Mouse (Mus musculus) C2C12 (cell line): ENCODE results near the gene H2-Eb2. TPM values are rescaled to one million over a fixed set of nuclear protein-coding genes. Genes with fewer than 3 reads are reported as not detected.

Experiments used
- H3K27me3 ChIP-seq: one replicate; pipeline ENCODE4 v1.6.1; 2011; ENCODE audit not compliant: control insufficient read depth, insufficient read depth, insufficient read length
- H3K36me3 ChIP-seq: one replicate; pipeline ENCODE4 v1.6.1; 2011; ENCODE audit not compliant: control insufficient read depth, insufficient read depth
- H3K4me3 ChIP-seq: one replicate; pipeline ENCODE4 v1.5.1; 2011; ENCODE audit warnings: mild to moderate bottlenecking, control low read depth; ENCODE audit not compliant: poor library complexity, insufficient read depth, severe bottlenecking
- H3K79me2 ChIP-seq: one replicate; pipeline ENCODE4 v1.6.1; 2011; ENCODE audit not compliant: control insufficient read depth, insufficient read depth
- H3K79me3 ChIP-seq: one replicate; pipeline ENCODE4 v1.6.1; 2011; ENCODE audit warnings: low read depth, control low read depth
- H3ac ChIP-seq: one replicate; pipeline ENCODE3; 2011; ENCODE audit warnings: low read depth; ENCODE audit not compliant: control insufficient read depth, insufficient read length
- CEBPB ChIP-seq: IDR thresholded peaks from one replicate; pipeline ENCODE4 v1.6.1; 2011; ENCODE audit warnings: low read depth, mild to moderate bottlenecking, control low read depth, moderate library complexity
- CTCF ChIP-seq: IDR thresholded peaks from one replicate; pipeline ENCODE4 v1.5.1; 2011; ENCODE audit not compliant: control insufficient read depth, insufficient read depth, insufficient read length
- FOSL1 ChIP-seq: IDR thresholded peaks from one replicate; pipeline ENCODE4 v1.8.0; 2011; ENCODE audit warnings: mild to moderate bottlenecking, low read length; ENCODE audit not compliant: poor library complexity, insufficient read depth, severe bottlenecking
- MAX ChIP-seq: IDR thresholded peaks from one replicate; pipeline ENCODE4 v1.6.1; 2011; ENCODE audit warnings: mild to moderate bottlenecking, control low read depth
- MYOD1 ChIP-seq: IDR thresholded peaks from one replicate; pipeline ENCODE4 v1.6.1; 2011; ENCODE audit warnings: low read depth; ENCODE audit not compliant: control insufficient read depth, insufficient read length
- MYOG ChIP-seq: IDR thresholded peaks from one replicate; pipeline ENCODE4 v1.6.1; 2011; ENCODE audit not compliant: control insufficient read depth, insufficient read length; ENCODE audit errors: extremely low read depth
- USF1 ChIP-seq: IDR thresholded peaks from one replicate; pipeline ENCODE4 v1.6.1; 2011; ENCODE audit warnings: low read depth, mild to moderate bottlenecking, control low read depth, moderate library complexity
- polyA plus RNA-seq: library from polyadenylated mRNA; unstranded; fragments of >200 nt; fragmentation: generic; extraction: Trizol; gene quantifications from one replicate; pipeline ENCODE4 v1.2.1, GENCODE M21; 2012; ENCODE audit warnings: missing spikeins

H2-Eb2 gene
- polyA plus RNA-seq, 1 experiment: not detected

- H3ac ChIP-seq: no peak overlapping the region
- TF ChIP-seq MAX: no peak
- no peak for TF ChIP-seq MYOG
- TF ChIP-seq MYOD1: no peak
- no peak for TF ChIP-seq CTCF
- TF ChIP-seq CEBPB: no peak
- no peak for TF ChIP-seq USF1
- no peak for TF ChIP-seq FOSL1
- no peaks in the 10 kb centered on the region for H3K79me2 ChIP-seq
These were observed 24.0 kb downstream of the H2-Eb2 start for GRCm38 (mm10) chr17:34349429-34349828.

GRCm38 (mm10) chr17:34354539-34354938, 29.1 kb downstream of the H2-Eb2 start, which contains the start of gene Btnl2:
Btnl2 (plus strand) TSS chr17:34354822.
- Histone ChIP-seq H3ac (no peak within 1 kb of the TSS), H3K79me2 (no peaks in the 10 kb centered on the region), H3K27me3 (peaks cover 6% of the 10 kb centered on the region), H3K4me3 (no peak within 1 kb of the TSS), H3K79me3 (no peaks in the 10 kb centered on the region), H3K36me3 (no peaks in the 10 kb centered on the region)
- TF ChIP-seq MAX (no peak), CTCF (no peak), CEBPB (no peak), MYOG (no peak), USF1 (no peak), FOSL1 (no peak), MYOD1 (no peak)

More at GRCm38 (mm10) chr17:34349429-34349828, 24.0 kb downstream of the H2-Eb2 start:
- no peak overlapping the region for H3K4me3 ChIP-seq
- H3K36me3 ChIP-seq: no peaks in the 10 kb centered on the region
- H3K27me3 ChIP-seq: no peaks in the 10 kb centered on the region
- no peaks in the 10 kb centered on the region for H3K79me3 ChIP-seq

GRCm38 (mm10) chr17:34354940-34355339, 29.5 kb downstream of the H2-Eb2 start:
- TF ChIP-seq CTCF: no peak
- TF ChIP-seq CEBPB: no peak
- TF ChIP-seq MAX: no peak
- TF ChIP-seq MYOD1: no peak
- no peak for TF ChIP-seq MYOG
- TF ChIP-seq USF1: no peak
- TF ChIP-seq FOSL1: no peak
- Histone ChIP-seq H3K79me3 (no peaks in the 10 kb centered on the region), H3K27me3 (peaks cover 6% of the 10 kb centered on the region)

GRCm38 (mm10) chr17:34362954-34363546, 37.6 kb downstream of the H2-Eb2 start:
- Histone ChIP-seq H3ac (no peak overlapping the region), H3K27me3 (peaks cover 8% of the 10 kb centered on the region), H3K4me3 (no peak overlapping the region), H3K79me3 (no peaks in the 10 kb centered on the region), H3K79me2 (no peaks in the 10 kb centered on the region), H3K36me3 (no peaks in the 10 kb centered on the region)
- no peak for TF ChIP-seq MYOD1
- no peak for TF ChIP-seq USF1
- TF ChIP-seq MAX: no peak
- no peak for TF ChIP-seq CTCF
- no peak for TF ChIP-seq FOSL1
- no peak for TF ChIP-seq CEBPB
- no peak for TF ChIP-seq MYOG

More at GRCm38 (mm10) chr17:34354940-34355339, 29.5 kb downstream of the H2-Eb2 start:
- H3K79me2 ChIP-seq: no peaks in the 10 kb centered on the region
- H3K36me3 ChIP-seq: no peaks in the 10 kb centered on the region
- no peak overlapping the region for H3K4me3 ChIP-seq
- no peak overlapping the region for H3ac ChIP-seq

- H3K36me3 ChIP-seq: no peaks in the 10 kb centered on the region
- H3K79me3 ChIP-seq: no peaks in the 10 kb centered on the region
- peaks cover 6% of the 10 kb centered on the region for H3K27me3 ChIP-seq
- no peaks in the 10 kb centered on the region for H3K79me2 ChIP-seq
- no peak overlapping the region for H3ac ChIP-seq
- no peak overlapping the region for H3K4me3 ChIP-seq
- TF ChIP-seq MAX (no peak), FOSL1 (no peak), USF1 (no peak), CTCF (no peak), CEBPB (no peak), MYOG (no peak)
These were observed 38.3 kb downstream of the H2-Eb2 start for GRCm38 (mm10) chr17:34363676-34364310.

- Histone ChIP-seq H3ac (no peak overlapping the region), H3K27me3 (peaks cover 6% of the 10 kb centered on the region), H3K36me3 (no peaks in the 10 kb centered on the region), H3K79me3 (no peaks in the 10 kb centered on the region), H3K4me3 (no peak overlapping the region), H3K79me2 (no peaks in the 10 kb centered on the region)
- TF ChIP-seq MYOD1 (no peak), USF1 (no peak), FOSL1 (no peak), MAX (no peak), MYOG (no peak), CEBPB (no peak), CTCF (no peak)
These were observed 39.6 kb downstream of the H2-Eb2 start for GRCm38 (mm10) chr17:34365031-34365430.
